Mouse (Mus musculus) right cerebral cortex, postnatal 14 days (tissue): Measurements from ENCODE around the gene Ddit4.
A peak's percentile ranks its signal among the peaks of the same experiment; 100 is the strongest.

Source experiments
- DNase-seq: peaks from one replicate; pipeline ENCODE4 v3.0.0; 2022

Ddit4 gene

DNA sequence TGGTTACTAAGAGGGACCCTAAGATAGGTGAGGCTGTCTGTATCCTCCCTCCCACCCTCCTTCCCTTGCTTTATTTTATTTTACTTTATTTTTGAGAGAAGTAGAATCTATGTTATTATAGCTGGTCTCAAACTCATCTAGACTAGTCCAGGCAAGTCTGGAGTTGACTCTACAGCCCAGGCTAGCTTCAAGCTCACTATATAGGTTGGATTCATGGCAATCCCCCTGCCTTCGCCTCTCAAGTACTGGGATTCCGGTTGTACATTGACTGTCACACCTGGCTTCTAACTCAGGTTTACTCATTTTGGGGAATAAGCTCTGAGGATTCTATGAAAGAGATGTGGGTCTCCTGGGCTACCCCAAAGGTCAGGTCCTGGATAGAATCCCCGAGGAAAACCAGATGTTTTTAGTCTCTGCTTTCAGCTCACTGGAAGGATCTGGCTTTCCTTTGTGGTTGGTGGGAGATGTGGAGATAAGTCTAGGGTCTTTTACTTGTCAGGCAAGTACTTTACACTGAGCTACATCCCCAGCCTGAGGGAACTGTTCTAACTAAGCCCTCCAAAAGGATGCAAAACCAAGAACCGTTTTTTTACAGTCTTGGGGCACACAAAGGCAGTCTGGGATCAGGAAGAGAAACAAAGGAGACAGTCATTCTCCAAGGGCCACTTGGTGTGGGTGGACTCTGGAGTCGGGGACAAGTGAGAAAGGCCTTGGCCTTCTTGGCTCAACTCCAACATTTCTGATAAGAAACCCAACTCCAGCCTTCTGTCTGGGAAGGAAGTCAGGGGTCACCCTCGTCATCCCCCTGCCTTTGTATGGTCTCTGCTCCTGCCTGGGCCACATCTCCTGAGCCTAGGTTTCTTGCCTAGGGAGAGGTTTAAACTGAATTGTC lies 3.0 kb downstream of the Ddit4 start:
- DNase-seq, result no peak

DNA sequence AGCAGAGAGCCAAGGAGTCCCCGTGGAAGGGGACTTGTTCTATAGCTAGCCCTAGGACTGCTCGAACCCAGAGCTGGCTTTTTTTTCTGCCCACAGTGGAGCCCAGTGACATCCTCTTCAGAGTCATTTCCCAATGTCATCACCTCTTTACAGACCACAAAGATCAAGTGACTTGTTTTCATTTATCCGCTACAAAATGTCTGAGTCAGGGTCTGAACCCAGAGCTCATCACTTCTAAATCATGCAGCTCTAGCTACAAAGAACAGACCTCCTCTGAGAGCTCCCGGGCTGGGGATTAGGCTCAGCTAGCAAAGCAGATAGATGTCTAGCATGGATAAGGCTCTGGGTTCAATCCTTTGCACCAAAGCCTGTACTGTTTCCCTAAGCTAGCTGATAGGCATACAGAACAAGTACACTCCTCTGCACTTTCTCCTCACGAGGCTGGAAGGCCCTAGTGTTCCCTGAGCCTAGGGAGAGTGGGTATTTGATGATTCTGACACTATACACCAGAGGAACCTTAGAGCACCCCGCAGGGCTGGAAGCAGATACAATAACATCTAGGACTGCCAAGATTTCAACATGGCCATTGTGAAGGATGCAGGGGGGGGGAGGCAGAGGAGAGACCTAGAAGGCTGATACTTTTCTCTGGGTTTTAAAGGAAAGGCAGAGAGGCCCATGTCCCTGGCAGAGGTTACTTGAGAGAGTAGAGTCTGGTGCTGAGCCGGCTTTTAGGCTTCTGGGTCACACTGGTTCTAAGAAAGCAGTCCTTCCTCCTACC lies 4.1 kb downstream of the Ddit4 start:
- DNase-seq, result no peak

GRCm38 (mm10) chr10:59946362-59946761 lies 5.3 kb downstream of the Ddit4 start:
- no peak for DNase-seq

DNA sequence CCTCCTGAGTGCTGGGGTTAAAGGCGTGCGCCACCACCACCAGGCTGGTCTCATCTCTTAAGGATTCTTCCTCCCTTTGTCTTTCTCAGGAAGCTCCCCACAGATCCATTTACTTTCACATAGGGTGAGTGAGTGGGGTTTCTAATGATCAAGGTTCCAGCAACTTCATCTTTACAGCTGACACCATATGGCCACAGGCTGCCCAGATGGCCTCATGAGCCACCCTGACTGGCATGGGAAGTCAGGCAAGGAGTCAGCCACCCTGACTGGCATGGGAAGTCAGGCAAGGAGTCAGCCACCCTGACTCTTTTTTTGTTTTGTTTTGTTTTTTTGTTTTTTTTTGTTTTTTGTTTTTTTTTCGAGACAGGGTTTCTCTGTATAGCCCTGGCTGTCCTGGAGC lies 6.2 kb downstream of the Ddit4 start:
- DNase-seq, result no peak

DNA sequence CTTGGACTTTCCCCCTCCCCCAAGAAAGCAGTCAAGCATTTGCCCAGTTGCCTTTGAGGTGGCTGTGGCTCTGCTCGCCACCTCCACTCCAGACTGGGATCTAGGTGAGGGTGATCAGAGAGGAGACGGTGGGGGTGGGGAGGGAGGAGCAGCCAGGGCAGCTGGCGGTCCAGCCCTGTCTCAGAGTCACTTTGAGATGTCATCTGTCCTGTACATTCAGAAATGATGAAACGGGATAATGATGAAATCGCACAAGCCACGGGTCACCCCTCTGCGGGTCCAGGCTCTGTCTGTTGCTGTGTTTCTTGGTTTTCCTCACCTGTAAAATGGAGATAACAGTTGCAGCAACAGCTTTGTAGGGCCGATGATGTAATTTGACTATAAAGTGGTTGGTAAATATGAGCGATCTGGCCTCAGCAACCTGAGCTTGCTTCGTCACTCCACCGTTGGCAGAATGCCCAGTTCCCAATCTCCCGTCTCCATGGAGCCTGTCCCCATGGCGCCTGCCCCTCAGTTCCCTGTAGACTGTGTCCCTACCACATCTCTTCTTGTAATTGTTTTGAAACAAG lies 8.1 kb downstream of the Ddit4 start:
- peak; percentile 88 for DNase-seq

GRCm38 (mm10) chr10:59942847-59943420 lies 8.7 kb downstream of the Ddit4 start:
- peak; percentile 80 for DNase-seq

GRCm38 (mm10) chr10:59942281-59942846 lies 9.3 kb downstream of the Ddit4 start:
- peak; percentile 51 for DNase-seq

DNA sequence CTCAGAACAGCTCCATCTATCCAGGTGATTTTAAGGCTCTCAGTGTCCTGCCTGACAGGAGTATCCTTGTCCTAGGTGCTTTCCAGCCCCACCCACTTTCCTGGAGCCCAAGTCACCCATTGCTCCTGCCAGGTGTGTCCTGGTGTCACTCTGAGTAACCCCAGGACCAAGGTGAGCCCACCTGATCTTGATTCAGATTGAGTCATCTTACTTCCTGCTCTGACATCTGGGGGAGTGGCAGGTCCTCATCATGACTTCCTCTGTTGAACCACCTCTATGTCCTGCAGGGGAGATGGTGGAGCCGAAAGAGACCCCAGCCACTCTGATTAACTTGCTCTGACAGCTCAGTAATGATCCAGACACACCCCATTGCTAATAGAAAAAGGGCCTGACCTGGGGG lies 12.6 kb downstream of the Ddit4 start:
- no peak for DNase-seq

DNA sequence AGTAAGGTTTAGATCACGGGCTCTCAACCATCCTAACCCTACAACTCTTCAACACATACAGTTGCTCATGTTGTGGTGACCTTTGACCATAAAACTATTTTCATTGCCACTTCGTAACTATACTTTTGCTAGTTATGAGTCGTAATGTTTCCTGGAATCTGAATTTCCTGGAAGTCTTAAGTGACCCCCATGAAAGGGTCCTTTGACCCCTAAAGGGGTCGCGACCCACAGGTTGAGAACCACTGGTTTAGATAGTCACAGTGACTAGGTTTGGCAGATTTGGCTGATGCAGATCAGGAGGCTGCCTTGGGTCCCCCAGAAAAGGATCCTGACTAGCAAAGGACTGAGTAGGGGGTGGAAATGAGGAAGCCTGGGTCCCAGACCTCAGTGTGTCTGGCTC lies 13.0 kb downstream of the Ddit4 start:
- no peak for DNase-seq

- no peak for DNase-seq
Observed at GRCm38 (mm10) chr10:59936058-59936856, 15.4 kb downstream of the Ddit4 start.

DNA sequence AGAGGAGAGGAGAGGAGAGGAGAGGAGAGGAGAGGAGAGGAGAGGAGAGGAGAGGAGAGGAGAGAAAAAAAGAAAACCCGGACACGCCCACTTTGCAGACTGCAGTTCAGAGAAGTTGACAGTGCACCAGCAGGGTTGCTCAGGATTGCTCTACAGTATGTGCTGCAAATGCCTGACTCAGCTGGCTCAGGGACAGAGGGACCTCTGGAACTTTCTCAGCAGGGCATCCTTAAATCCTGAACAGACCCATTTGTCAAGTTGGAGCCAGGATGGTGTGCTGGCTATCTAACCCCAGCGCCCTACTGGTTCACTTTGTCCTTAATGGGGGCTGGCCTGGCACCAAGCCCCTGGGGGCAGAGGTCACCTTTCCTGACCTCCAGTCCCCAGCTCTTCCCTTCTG lies 17.6 kb downstream of the Ddit4 start:
- DNase-seq, result no peak

DNA sequence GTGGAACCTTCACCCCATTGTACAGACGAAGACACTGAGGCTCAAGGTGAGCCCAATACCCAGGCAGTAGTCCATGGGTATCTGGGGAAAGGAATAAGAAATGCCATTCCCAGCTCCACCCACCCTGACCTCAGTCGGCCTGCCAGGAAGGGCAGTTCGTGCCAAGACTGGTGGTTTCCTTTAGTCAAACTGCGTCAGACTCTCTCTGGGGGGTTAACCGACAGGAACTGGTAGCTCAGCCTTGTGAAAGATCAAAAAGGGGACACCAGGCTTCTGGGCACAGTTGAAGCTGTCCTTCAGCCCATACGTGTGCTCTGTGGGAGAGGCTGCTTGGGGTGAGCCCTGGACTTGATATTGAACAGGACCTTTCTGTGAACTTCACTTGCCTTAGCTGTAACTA lies 19.1 kb downstream of the Ddit4 start:
- DNase-seq, result no peak

DNA sequence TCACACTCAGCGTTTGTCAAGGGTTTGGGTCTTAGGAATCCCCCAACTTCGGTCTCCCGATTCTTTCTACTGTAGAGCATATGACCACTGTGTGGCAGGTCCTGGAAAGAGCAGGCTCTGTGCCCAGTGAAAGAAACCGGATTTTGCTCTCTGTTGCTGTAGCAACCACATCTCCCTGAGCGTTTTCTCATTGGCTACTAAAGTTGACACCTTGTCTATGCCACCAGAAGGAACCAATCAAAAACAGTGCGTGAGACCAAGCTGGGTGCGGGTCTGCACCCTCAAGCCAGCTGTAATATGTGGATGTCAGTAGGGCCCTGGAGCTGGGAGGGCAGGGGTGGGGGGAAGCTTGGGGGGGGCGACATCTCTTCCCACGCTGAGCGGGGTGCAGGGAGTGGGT lies 20.6 kb downstream of the Ddit4 start:
- no peak for DNase-seq

GRCm38 (mm10) chr10:59929205-59929604 lies 22.4 kb downstream of the Ddit4 start:
- DNase-seq, result no peak

DNA sequence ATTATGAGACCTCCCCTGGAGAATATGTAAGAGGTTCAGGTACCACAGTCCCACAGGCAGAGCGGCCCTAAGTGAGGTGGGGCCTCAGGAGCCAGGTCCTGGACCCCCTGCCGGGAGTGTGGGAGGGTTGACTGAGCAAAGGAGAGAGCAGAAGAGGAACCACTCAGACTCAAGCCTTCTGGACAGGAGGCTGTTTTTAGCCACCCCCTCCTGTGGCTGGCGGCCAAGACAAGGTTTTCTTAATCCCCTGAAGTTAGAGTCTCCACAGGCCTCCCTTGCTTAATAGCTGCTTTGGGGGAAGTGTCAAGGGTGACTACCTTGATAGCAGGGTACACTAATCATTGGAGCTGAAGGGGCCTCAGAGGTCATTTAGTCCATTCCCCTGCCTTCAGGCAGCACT lies 27.3 kb downstream of the Ddit4 start:
- peak; percentile 54 for DNase-seq

- DNase-seq, result no peak
Observed at GRCm38 (mm10) chr10:59923493-59923892, 28.1 kb downstream of the Ddit4 start.

DNA sequence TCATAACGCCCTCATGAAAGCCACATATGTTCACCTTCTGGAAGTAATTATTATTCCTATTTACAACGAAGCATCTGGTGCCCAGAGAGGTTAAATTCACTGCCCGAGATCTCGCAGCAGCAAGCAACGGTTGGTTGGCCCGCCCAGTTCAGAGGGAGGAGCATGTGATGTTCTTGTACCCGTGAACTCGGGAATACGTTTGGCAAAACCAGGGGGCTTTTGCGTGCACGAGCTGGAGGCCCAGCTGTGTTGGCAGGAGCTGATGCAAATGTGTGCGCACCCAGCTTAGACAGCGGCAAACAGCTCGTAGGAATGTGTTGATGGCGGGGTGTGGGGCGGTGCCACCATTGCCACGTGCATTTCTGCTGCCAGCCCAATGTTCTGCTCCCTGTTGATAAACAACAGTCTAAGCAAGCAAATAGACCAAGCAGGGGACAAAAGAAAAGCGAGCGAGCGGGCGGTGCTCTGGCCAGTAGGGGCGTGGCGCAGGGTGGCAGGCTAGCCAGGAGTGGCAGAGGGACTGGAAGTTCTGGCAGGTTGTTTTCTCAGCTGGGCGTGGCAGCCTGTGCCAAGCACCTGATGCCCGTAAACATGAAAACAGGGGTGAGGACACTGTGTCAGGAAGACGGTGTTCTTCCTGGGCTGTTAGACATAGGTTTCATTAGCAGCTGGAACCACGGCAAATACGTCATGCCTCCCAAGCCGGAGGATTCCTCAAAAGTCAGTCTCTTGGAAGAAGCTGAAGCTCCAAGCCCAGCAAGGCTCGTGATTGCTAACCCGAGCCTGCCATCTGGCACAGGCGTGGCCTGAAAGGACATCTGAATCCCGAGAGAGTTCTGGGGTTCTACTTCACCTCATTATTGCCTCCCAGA lies 30.6 kb downstream of the Ddit4 start:
- peak; percentile 42 for DNase-seq

- no peak for DNase-seq
Observed at GRCm38 (mm10) chr10:59920485-59920809, 31.2 kb downstream of the Ddit4 start.

- no peak for DNase-seq
Observed at GRCm38 (mm10) chr10:59919494-59920181, 32.0 kb downstream of the Ddit4 start.

DNA sequence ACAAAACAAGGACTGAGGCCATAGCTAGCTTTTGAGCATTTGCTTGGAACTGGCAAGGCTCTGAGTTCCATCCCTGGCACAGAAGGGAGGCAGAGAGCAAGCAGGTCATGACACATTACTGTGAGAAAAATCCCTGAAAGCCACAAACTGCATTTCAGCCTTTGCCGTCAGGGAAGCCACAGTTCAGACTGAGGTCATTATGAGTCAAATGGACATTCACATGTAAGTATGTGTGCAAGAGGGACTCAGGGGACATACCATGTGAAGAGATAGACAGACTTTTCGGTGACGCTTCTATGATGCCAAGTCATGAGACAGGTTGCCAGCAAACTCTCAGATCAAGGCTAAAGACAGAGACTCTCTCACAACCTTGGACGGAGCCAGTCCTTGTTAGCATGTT lies 33.5 kb downstream of the Ddit4 start:
- DNase-seq, result no peak

DNA sequence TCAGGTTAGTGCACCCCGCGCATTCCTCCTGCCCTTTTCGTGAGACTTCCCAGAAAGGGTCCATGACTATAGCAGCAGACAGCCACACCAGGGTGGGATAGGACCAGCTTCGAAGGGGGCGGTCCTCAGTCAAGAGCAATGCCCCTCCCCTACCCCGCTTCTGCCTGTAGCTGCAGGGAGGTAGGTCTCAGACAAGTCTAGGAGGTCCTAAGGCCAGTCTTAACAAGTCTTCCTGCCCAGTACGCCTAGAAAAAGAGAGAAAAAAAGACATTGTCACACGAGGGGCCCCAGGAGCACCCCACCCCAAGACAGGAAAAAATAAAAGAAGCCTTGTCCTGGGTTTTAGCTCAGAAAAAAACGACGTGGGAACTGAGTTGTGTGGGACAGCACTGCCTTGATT lies 35.0 kb downstream of the Ddit4 start:
- no peak for DNase-seq
